Mouse (Mus musculus) hindbrain, embryonic 13.5 days (tissue): ENCODE data around the gene Ctdsp1. TPM values are rescaled to one million over a fixed set of nuclear protein-coding genes. Genes with fewer than 3 reads are reported as not detected.

Source experiments
- ATAC-seq: fragments of 200-750 bp; cut with Nextera tagmentation; 2 replicates; pipeline ENCODE4 v1.8.0; 2017; ENCODE audit warnings: moderate TSS enrichment; ENCODE audit not compliant: low FRiP score
- H3K27ac ChIP-seq: fragments of 300-500 bp; sonication (generic); 2 replicates; pipeline ENCODE4 v1.5.1; 2015; ENCODE audit warnings: inconsistent platforms, mild to moderate bottlenecking, moderate library complexity
- H3K27me3 ChIP-seq: fragments of 300-500 bp; sonication (generic); 2 replicates; pipeline ENCODE4 v1.6.1; 2015; ENCODE audit warnings: mild to moderate bottlenecking, inconsistent platforms
- H3K36me3 ChIP-seq: fragments of 300-500 bp; sonication (generic); 2 replicates; pipeline ENCODE4 v1.6.1; 2015; ENCODE audit warnings: mild to moderate bottlenecking, inconsistent platforms
- H3K4me1 ChIP-seq: fragments of 300-500 bp; sonication (generic); replicated peaks from 2 replicates; pipeline ENCODE4 v1.6.1; 2015; ENCODE audit warnings: inconsistent platforms
- H3K4me2 ChIP-seq: fragments of 300-500 bp; sonication (generic); 2 replicates; pipeline ENCODE4 v1.6.1; 2015; ENCODE audit warnings: inconsistent platforms, mild to moderate bottlenecking, moderate library complexity
- H3K4me3 ChIP-seq: fragments of 300-500 bp; sonication (generic); 2 replicates; pipeline ENCODE4 v1.5.1; 2015; ENCODE audit warnings: mild to moderate bottlenecking, inconsistent platforms
- H3K9ac ChIP-seq: fragments of 300-500 bp; sonication (generic); 2 replicates; pipeline ENCODE4 v1.6.1; 2015; ENCODE audit warnings: mild to moderate bottlenecking, inconsistent platforms
- H3K9me3 ChIP-seq: fragments of 300-500 bp; sonication (generic); 2 replicates; pipeline ENCODE4 v1.6.1; 2016; ENCODE audit warnings: inconsistent platforms
- WGBS: fragments of 180-500 bp; shearing (Covaris S2); methylation state at CpG from one replicate; pipeline ENCODE4 v1.1.7; 2015; 5-methylcytosine and 5-hydroxymethylcytosine counted together
- polyA plus RNA-seq: library from polyadenylated mRNA; unstranded; fragments of >200 nt; fragmentation: Nextera tagmentation; extraction: Ambion mirVana; gene quantifications from 2 replicates; pipeline ENCODE4 v1.2.1, GENCODE M21; 2015

Gene Ctdsp1
- polyA plus RNA-seq, 1 experiment from 2014 or later = 19.8 TPM

- 91% methylated on average over 4 of the region's 4 CpGs for WGBS
- no peak for ATAC-seq
These were observed 12.9 kb downstream of the Ctdsp1 start for GRCm38 (mm10) chr1:74404206-74404605.

GRCm38 (mm10) chr1:74408589-74409504 is 17.5 kb downstream of the Ctdsp1 start, which contains the start of gene Vil1:
Vil1 (plus strand) TSS chr1:74409376.
- no peak within 1 kb of the TSS for H3K9ac ChIP-seq
- no peak for ATAC-seq
- H3K4me2 ChIP-seq = no peak within 1 kb of the TSS
- no peak within 1 kb of the TSS for H3K4me3 ChIP-seq
- H3K36me3 ChIP-seq = no peaks in the 10 kb centered on the region
- H3K4me1 ChIP-seq = no peaks in the 10 kb centered on the region
- WGBS = 63% methylated on average over 15 of the region's 15 CpGs
- no peaks in the 10 kb centered on the region for H3K27me3 ChIP-seq
- no peak within 1 kb of the TSS for H3K27ac ChIP-seq
- no peaks in the 10 kb centered on the region for H3K9me3 ChIP-seq

More at GRCm38 (mm10) chr1:74404206-74404605, 12.9 kb downstream of the Ctdsp1 start:
- H3K27ac ChIP-seq = no peak overlapping the region
- no peak overlapping the region for H3K9ac ChIP-seq
- H3K9me3 ChIP-seq = no peaks in the 10 kb centered on the region
- no peak overlapping the region for H3K4me2 ChIP-seq
- H3K27me3 ChIP-seq = no peaks in the 10 kb centered on the region
- no peaks in the 10 kb centered on the region for H3K4me1 ChIP-seq
- no peaks in the 10 kb centered on the region for H3K36me3 ChIP-seq
- H3K4me3 ChIP-seq = no peak overlapping the region

- WGBS = 62% methylated on average over 2 of the region's 2 CpGs
- H3K36me3 ChIP-seq = no peaks in the 10 kb centered on the region
These were observed 20.5 kb downstream of the Ctdsp1 start for GRCm38 (mm10) chr1:74411753-74412325.

GRCm38 (mm10) chr1:74412711-74413110 is 21.4 kb downstream of the Ctdsp1 start:
- no peaks in the 10 kb centered on the region for H3K36me3 ChIP-seq
- no peak overlapping the region for H3K4me2 ChIP-seq
- H3K4me1 ChIP-seq = no peaks in the 10 kb centered on the region
- no peaks in the 10 kb centered on the region for H3K27me3 ChIP-seq
- H3K9ac ChIP-seq = no peak overlapping the region
- no peak for ATAC-seq
- H3K27ac ChIP-seq = no peak overlapping the region
- 83% methylated on average over 8 of the region's 8 CpGs for WGBS
- H3K9me3 ChIP-seq = no peaks in the 10 kb centered on the region
- H3K4me3 ChIP-seq = no peak overlapping the region

More at GRCm38 (mm10) chr1:74411753-74412325, 20.5 kb downstream of the Ctdsp1 start:
- ATAC-seq = no peak
- Histone ChIP-seq H3K4me2 (no peak overlapping the region), H3K27ac (no peak overlapping the region), H3K9me3 (no peaks in the 10 kb centered on the region), H3K4me1 (no peaks in the 10 kb centered on the region), H3K27me3 (no peaks in the 10 kb centered on the region), H3K4me3 (no peak overlapping the region), H3K9ac (no peak overlapping the region)

GRCm38 (mm10) chr1:74415143-74415542 is 23.8 kb downstream of the Ctdsp1 start:
- Histone ChIP-seq H3K4me1 (0 out of 2 replicates have a peak, but pooled peaks cover 5% of the 10 kb centered on the region), H3K9me3 (no peaks in the 10 kb centered on the region), H3K9ac (no peak overlapping the region), H3K27ac (no peak overlapping the region), H3K4me3 (no peak overlapping the region), H3K27me3 (no peaks in the 10 kb centered on the region), H3K36me3 (no peaks in the 10 kb centered on the region), H3K4me2 (no peak overlapping the region)
- WGBS = 49% methylated on average over 4 of the region's 4 CpGs
- ATAC-seq = no peak

GRCm38 (mm10) chr1:74418747-74419439 is 27.6 kb downstream of the Ctdsp1 start:
- Histone ChIP-seq H3K4me1 (peaks cover 11% of the 10 kb centered on the region; the same call in 1 of the 2 replicates), H3K4me3 (no peak overlapping the region)
- WGBS = 80% methylated on average over 17 of the region's 17 CpGs

GRCm38 (mm10) chr1:74419440-74419794 is 28.1 kb downstream of the Ctdsp1 start:
- Histone ChIP-seq H3K27ac (no peak overlapping the region), H3K36me3 (no peaks in the 10 kb centered on the region), H3K4me2 (no peak overlapping the region), H3K9ac (no peak overlapping the region), H3K27me3 (no peaks in the 10 kb centered on the region), H3K9me3 (no peaks in the 10 kb centered on the region), H3K4me1 (peaks cover 11% of the 10 kb centered on the region; the same call in 1 of the 2 replicates), H3K4me3 (no peak overlapping the region)
- no peak for ATAC-seq
- WGBS = 83% methylated on average over 9 of the region's 9 CpGs

More at GRCm38 (mm10) chr1:74418747-74419439, 27.6 kb downstream of the Ctdsp1 start:
- H3K9ac ChIP-seq = no peak overlapping the region
- no peak overlapping the region for H3K4me2 ChIP-seq
- no peaks in the 10 kb centered on the region for H3K9me3 ChIP-seq
- no peaks in the 10 kb centered on the region for H3K27me3 ChIP-seq
- H3K27ac ChIP-seq = no peak overlapping the region
- H3K36me3 ChIP-seq = no peaks in the 10 kb centered on the region
- no peak for ATAC-seq

GRCm38 (mm10) chr1:74423147-74423546 is 31.8 kb downstream of the Ctdsp1 start:
- no peak overlapping the region for H3K4me2 ChIP-seq
- H3K9me3 ChIP-seq = no peaks in the 10 kb centered on the region
- no peaks in the 10 kb centered on the region for H3K36me3 ChIP-seq
- no peaks in the 10 kb centered on the region for H3K27me3 ChIP-seq
- H3K4me3 ChIP-seq = no peak overlapping the region
- H3K27ac ChIP-seq = no peak overlapping the region
- peaks cover 11% of the 10 kb centered on the region; the same call in 1 of the 2 replicates for H3K4me1 ChIP-seq
- no peak overlapping the region for H3K9ac ChIP-seq
- WGBS = 24% methylated on average over 8 of the region's 8 CpGs
- no peak for ATAC-seq

GRCm38 (mm10) chr1:74425845-74426244 is 34.5 kb downstream of the Ctdsp1 start:
- no peak overlapping the region for H3K27ac ChIP-seq
- WGBS = 77% methylated on average over 7 of the region's 7 CpGs
- no peaks in the 10 kb centered on the region for H3K27me3 ChIP-seq
- no peak overlapping the region for H3K4me3 ChIP-seq
- H3K9ac ChIP-seq = no peak overlapping the region
- peaks cover 6% of the 10 kb centered on the region; the same call in 1 of the 2 replicates for H3K4me1 ChIP-seq
- ATAC-seq = no peak
- no peaks in the 10 kb centered on the region for H3K9me3 ChIP-seq
- no peak overlapping the region for H3K4me2 ChIP-seq
- H3K36me3 ChIP-seq = no peaks in the 10 kb centered on the region

GRCm38 (mm10) chr1:74433220-74433619 is 41.9 kb downstream of the Ctdsp1 start:
- Histone ChIP-seq H3K4me3 (no peak overlapping the region), H3K27me3 (no peaks in the 10 kb centered on the region), H3K36me3 (peaks cover 35% of the 10 kb centered on the region), H3K4me2 (no peak overlapping the region), H3K9me3 (no peaks in the 10 kb centered on the region), H3K4me1 (no peaks in the 10 kb centered on the region), H3K27ac (no peak overlapping the region), H3K9ac (no peak overlapping the region)
- WGBS = 86% methylated on average over 6 of the region's 6 CpGs
- ATAC-seq = no peak

- Histone ChIP-seq H3K9ac (no peak overlapping the region), H3K4me2 (no peak overlapping the region), H3K27me3 (no peaks in the 10 kb centered on the region), H3K4me3 (no peak overlapping the region), H3K27ac (no peak overlapping the region), H3K4me1 (no peaks in the 10 kb centered on the region), H3K9me3 (no peaks in the 10 kb centered on the region), H3K36me3 (peaks cover 48% of the 10 kb centered on the region)
- ATAC-seq = no peak
- 74% methylated on average over 5 of the region's 5 CpGs for WGBS
These were observed 43.3 kb downstream of the Ctdsp1 start for GRCm38 (mm10) chr1:74434596-74434995.

GRCm38 (mm10) chr1:74435563-74435962 is 44.3 kb downstream of the Ctdsp1 start:
- no peak overlapping the region for H3K27ac ChIP-seq
- WGBS = 91% methylated on average over 6 of the region's 6 CpGs
- no peaks in the 10 kb centered on the region for H3K27me3 ChIP-seq
- H3K9ac ChIP-seq = no peak overlapping the region
- H3K9me3 ChIP-seq = no peaks in the 10 kb centered on the region
- peaks cover 56% of the 10 kb centered on the region for H3K36me3 ChIP-seq
- H3K4me3 ChIP-seq = no peak overlapping the region
- no peak for ATAC-seq
- H3K4me1 ChIP-seq = no peaks in the 10 kb centered on the region
- H3K4me2 ChIP-seq = no peak overlapping the region
